Mouse (Mus musculus) olfactory bulb, adult 2 months (tissue): ENCODE results near the gene St6gal1.

Experiments used
- CTCF ChIP-seq: fragments of 200-500 bp; IDR thresholded peaks from 2 replicates; pipeline ENCODE4 v1.5.1; 2012; ENCODE audit warnings: low read depth, mild to moderate bottlenecking, low read length, moderate library complexity; ENCODE audit not compliant: insufficient read depth
- POLR2A ChIP-seq: fragments of 200-500 bp; IDR thresholded peaks from 2 replicates; pipeline ENCODE4 v1.6.1; 2012; ENCODE audit warnings: mild to moderate bottlenecking, low read depth, low read length, moderate library complexity; ENCODE audit not compliant: insufficient read depth

DNA sequence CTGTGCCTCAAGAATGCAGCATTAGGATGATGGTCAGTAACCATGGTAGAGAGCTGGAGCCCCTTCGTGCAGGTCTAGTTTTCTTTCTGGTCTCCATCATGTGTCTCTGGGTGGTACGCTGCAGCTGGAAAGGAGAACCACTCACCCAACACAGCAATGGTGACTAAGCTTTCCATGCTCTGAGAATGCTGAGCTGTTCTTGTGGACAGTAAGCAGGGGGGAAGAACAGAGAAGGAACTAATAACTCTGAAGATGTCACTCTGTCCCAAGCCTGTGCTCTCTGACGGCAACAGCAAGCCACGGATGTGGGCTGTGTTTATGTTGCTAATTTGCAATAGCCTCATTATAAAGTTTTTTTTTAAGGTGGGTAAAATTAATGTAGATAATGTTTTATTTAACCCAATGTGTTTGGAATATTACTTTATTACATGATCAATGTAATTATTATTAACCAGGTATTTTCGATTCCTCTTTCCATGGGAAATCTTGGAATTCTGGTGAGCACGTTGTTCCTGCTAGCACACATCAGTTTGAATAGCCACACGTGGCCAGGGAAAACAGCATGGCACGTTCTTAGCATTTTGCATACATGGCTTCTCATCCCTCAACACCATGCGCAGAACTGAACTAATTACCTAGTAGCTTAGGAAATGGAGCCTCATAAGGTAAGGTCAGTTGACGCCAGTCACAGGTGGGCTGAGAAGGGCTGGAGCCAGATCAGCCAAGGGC is 62.9 kb downstream of the St6gal1 start:
- TF ChIP-seq POLR2A: no peak
- TF ChIP-seq CTCF: no peak
